Mouse (Mus musculus) hindbrain, embryonic 16.5 days (tissue): Measurements from ENCODE around the gene Pgr. TPM values are rescaled to one million over a fixed set of nuclear protein-coding genes. Genes with fewer than 3 reads are reported as not detected.

Experiments
- ATAC-seq: fragments of 200-750 bp; cut with Nextera tagmentation; 2 replicates; pipeline ENCODE4 v1.8.0; 2017; ENCODE audit warnings: moderate TSS enrichment, moderate library complexity
- H3K27ac ChIP-seq: fragments of 300-500 bp; sonication (generic); 2 replicates; pipeline ENCODE4 v1.5.1; 2014; ENCODE audit warnings: low read depth, mild to moderate bottlenecking, control low read depth, low read length, moderate library complexity
- H3K27me3 ChIP-seq: fragments of 300-500 bp; sonication (generic); replicated peaks from 2 replicates; pipeline ENCODE4 v1.6.1; 2014; ENCODE audit warnings: low read length; ENCODE audit not compliant: control insufficient read depth, insufficient read depth
- H3K36me3 ChIP-seq: fragments of 300-500 bp; sonication (generic); 2 replicates; pipeline ENCODE4 v1.6.1; 2014; ENCODE audit warnings: mild to moderate bottlenecking, low read length, moderate library complexity, mixed read lengths; ENCODE audit not compliant: control insufficient read depth, insufficient read depth
- H3K4me1 ChIP-seq: fragments of 300-500 bp; sonication (generic); 2 replicates; pipeline ENCODE4 v1.6.1; 2014; ENCODE audit warnings: low read depth, low read length; ENCODE audit not compliant: control insufficient read depth, insufficient read depth
- H3K4me2 ChIP-seq: fragments of 300-500 bp; sonication (generic); 2 replicates; pipeline ENCODE4 v1.6.1; 2014; ENCODE audit warnings: mild to moderate bottlenecking, low read length, control low read depth, moderate library complexity
- H3K4me3 ChIP-seq: fragments of 300-500 bp; sonication (generic); 2 replicates; pipeline ENCODE4 v1.5.1; 2014; ENCODE audit warnings: mild to moderate bottlenecking, low read length, control low read depth, moderate library complexity
- H3K9ac ChIP-seq: fragments of 300-500 bp; sonication (generic); 2 replicates; pipeline ENCODE4 v1.6.1; 2014; ENCODE audit warnings: low read depth, mild to moderate bottlenecking, control low read depth, low read length, moderate library complexity
- H3K9me3 ChIP-seq: fragments of 300-500 bp; sonication (generic); 2 replicates; pipeline ENCODE4 v1.6.1; 2014; ENCODE audit warnings: mild to moderate bottlenecking, low read length, moderate library complexity; ENCODE audit not compliant: control insufficient read depth
- WGBS: fragments of 180-500 bp; shearing (Covaris S2); extraction: QIAGEN DNeasy Blood & Tissue Kit; methylation state at CpG from one replicate; pipeline ENCODE4 v1.1.7; 2014; 5-methylcytosine and 5-hydroxymethylcytosine counted together
- polyA plus RNA-seq: library from polyadenylated mRNA; unstranded; fragments of >200 nt; fragmentation: Nextera tagmentation; extraction: Ambion mirVana; gene quantifications from 2 replicates; pipeline ENCODE4 v1.2.1, GENCODE M21; 2015

Gene Pgr
- polyA plus RNA-seq, 1 experiment from 2014 or later, result 4.2 TPM

DNA sequence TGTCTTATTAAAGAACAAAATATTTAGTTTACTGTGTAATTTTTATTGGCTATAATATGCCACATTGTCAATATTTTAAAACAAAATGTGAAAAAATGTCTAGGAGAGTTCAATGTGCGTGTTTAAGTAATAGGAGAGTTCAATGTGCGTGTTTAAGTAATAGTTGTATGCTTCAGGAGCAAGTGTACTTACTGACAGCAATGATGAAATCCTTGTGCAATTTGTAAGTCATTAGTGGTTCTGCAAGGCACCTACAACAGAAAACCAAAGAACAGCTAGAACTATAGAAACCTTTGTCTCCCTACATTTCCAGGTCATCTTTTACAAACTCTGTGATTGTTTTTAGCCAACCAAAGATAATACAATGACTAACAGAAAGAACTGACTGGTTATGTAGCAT, 115.5 kb downstream of the Pgr start:
- Histone ChIP-seq H3K9ac (no peak overlapping the region), H3K4me3 (no peak overlapping the region), H3K36me3 (0 out of 2 replicates have a peak, but pooled peaks cover 2% of the 10 kb centered on the region), H3K4me2 (no peak overlapping the region), H3K27me3 (no peaks in the 10 kb centered on the region), H3K27ac (no peak overlapping the region), H3K9me3 (no peaks in the 10 kb centered on the region), H3K4me1 (no peaks in the 10 kb centered on the region)
- ATAC-seq, result no peak
- 95% methylated on average over 2 of the region's 2 CpGs for WGBS

Other genes with a start within 250 kb of the Pgr start
- 0.40 and 0.53 TPM in 2 replicates for gene Gm16485, start 72.0 kb downstream of the Pgr start, polyA plus RNA-seq